Mouse (Mus musculus): ENCODE data around the gene Wdr70.
"Not testable (repeated sequence)": the region's sequence is repeated elsewhere in the genome, so short reads cannot be mapped to it uniquely, and the experiment has no call there.

Gene Wdr70

GRCm38 (mm10) chr15:8098774-8099749 lies at the start of gene Wdr70:
Gene Wdr70 (minus strand): TSS chr15:8099209.
- DNase-seq (ENCODE audit: low spot score), result peak; percentile 96

GRCm38 (mm10) chr15:8135606-8136005 lies 36.6 kb upstream of the Wdr70 start:
- no peak for DNase-seq (ENCODE audit: low spot score)

GRCm38 (mm10) chr15:8131761-8132160 lies 32.8 kb upstream of the Wdr70 start:
- no peak for DNase-seq (ENCODE audit: low spot score)

GRCm38 (mm10) chr15:8131268-8131667 lies 32.3 kb upstream of the Wdr70 start:
- DNase-seq (ENCODE audit: low spot score), result no peak

- no peak for DNase-seq (ENCODE audit: low spot score)
These were observed 30.3 kb upstream of the Wdr70 start for GRCm38 (mm10) chr15:8129281-8129680.

- no peak for DNase-seq (ENCODE audit: low spot score)
These were observed 10.8 kb upstream of the Wdr70 start for GRCm38 (mm10) chr15:8109782-8110181.

GRCm38 (mm10) chr15:8108966-8109743 lies 10.1 kb upstream of the Wdr70 start, which contains the start of gene Nup155:
Gene Nup155 (plus strand): TSS chr15:8109273.
- peak; percentile 96 for DNase-seq (ENCODE audit: low spot score)

- DNase-seq (ENCODE audit: low spot score), result peak; percentile 5
These were observed 9.5 kb upstream of the Wdr70 start for GRCm38 (mm10) chr15:8108360-8108965.

GRCm38 (mm10) chr15:8101975-8102542 lies 3.0 kb upstream of the Wdr70 start:
- DNase-seq (ENCODE audit: low spot score), result not testable (repeated sequence)

GRCm38 (mm10) chr15:8097853-8098252 lies 1.2 kb downstream of the Wdr70 start:
- peak; percentile 74 for DNase-seq (ENCODE audit: low spot score)

- DNase-seq (ENCODE audit: low spot score), result not testable (repeated sequence)
These were observed 6.3 kb downstream of the Wdr70 start for GRCm38 (mm10) chr15:8092668-8093067.

GRCm38 (mm10) chr15:8090685-8091084 lies 8.3 kb downstream of the Wdr70 start:
- no peak for DNase-seq (ENCODE audit: low spot score)

GRCm38 (mm10) chr15:8088715-8089114 lies 10.3 kb downstream of the Wdr70 start:
- no peak for DNase-seq (ENCODE audit: low spot score)

- DNase-seq (ENCODE audit: low spot score), result no peak
These were observed 11.7 kb downstream of the Wdr70 start for GRCm38 (mm10) chr15:8087293-8087692.

GRCm38 (mm10) chr15:8082139-8082538 lies 16.9 kb downstream of the Wdr70 start:
- no peak for DNase-seq (ENCODE audit: low spot score)

- not testable (repeated sequence) for DNase-seq (ENCODE audit: low spot score)
These were observed 25.9 kb downstream of the Wdr70 start for GRCm38 (mm10) chr15:8073159-8073558.

GRCm38 (mm10) chr15:8065221-8065620 lies 33.8 kb downstream of the Wdr70 start:
- DNase-seq (ENCODE audit: low spot score), result no peak

GRCm38 (mm10) chr15:8051177-8051576 lies 47.8 kb downstream of the Wdr70 start:
- no peak for DNase-seq (ENCODE audit: low spot score)

- DNase-seq (ENCODE audit: low spot score), result peak; percentile 5
These were observed 59.2 kb downstream of the Wdr70 start for GRCm38 (mm10) chr15:8039834-8040233.

GRCm38 (mm10) chr15:8038457-8038856 lies 60.6 kb downstream of the Wdr70 start:
- DNase-seq (ENCODE audit: low spot score), result peak; percentile 5

- DNase-seq (ENCODE audit: low spot score), result no peak
These were observed 61.2 kb downstream of the Wdr70 start for GRCm38 (mm10) chr15:8037825-8038224.

- DNase-seq (ENCODE audit: low spot score), result no peak
These were observed 67.8 kb downstream of the Wdr70 start for GRCm38 (mm10) chr15:8031211-8031610.
